19 mouse cellular contexts compared by ENCODE assay signal in genomic region chr9:102985111-102985510, GRCm38 (mm10). TPM values are rescaled to one million over a fixed set of nuclear protein-coding genes. Genes with fewer than 3 reads are reported as not detected.
DNase-seq lines count a peak whose midpoint lies in the region; ATAC-seq and TF ChIP-seq lines count a peak whose summit lies in the region.
"Had no signal": no experiment of that assay in that cellular context is flagged by ENCODE, and none has a peak within 500 bp of the region (broad histone marks: within the 10 kb centered on the region; RNA-seq: fewer than 3 reads in every experiment).

No protein-coding gene starts in this region.

- peak; percentile 74 for DNase-seq in kidney, adult 2 months
- DNase-seq in lung, embryonic 14.5 days = peak; percentile 15
- no peak for DNase-seq in lung, postnatal 4 days
- peak; percentile 28 to 45 for DNase-seq in kidney, postnatal 25 days
- DNase-seq in lung, postnatal 36 days = peak; percentile 82
- DNase-seq in gastrocnemius, postnatal 10 days = no peak
- no peak for DNase-seq in cerebellum, adult 2 months
- DNase-seq: cerebellum, postnatal 10 days; gastrocnemius, postnatal 36 days; midbrain, embryonic 14.5 days; right cerebral cortex, postnatal 14 days; thymus, postnatal 36 days had no signal

- H3K27ac ChIP-seq in kidney, adult 2 months (ENCODE audit: insufficient read depth, low read depth, low read length) = no peak overlapping the region
- H3K27ac ChIP-seq in kidney, embryonic 14.5 days (ENCODE audit: low read depth, low read length) = no peak overlapping the region
- no peak overlapping the region for H3K27ac ChIP-seq in lung, embryonic 14.5 days (ENCODE audit: low read depth)
- no peak overlapping the region for H3K27ac ChIP-seq in cerebellum, adult 2 months (ENCODE audit: insufficient read depth, low read length)
- H3K27ac ChIP-seq: embryonic facial prominence, embryonic 12.5 days; forebrain, embryonic 15.5 days; liver, embryonic 14.5 days had no signal

- no peak overlapping the region for H3K4me3 ChIP-seq in kidney, adult 2 months (ENCODE audit: insufficient read depth, low read depth, low read length)
- H3K4me3 ChIP-seq in kidney, embryonic 14.5 days (ENCODE audit: low read length) = no peak overlapping the region
- H3K4me3 ChIP-seq in lung, embryonic 14.5 days (ENCODE audit: low read depth, low read length) = no peak overlapping the region
- no peak overlapping the region for H3K4me3 ChIP-seq in cerebellum, adult 2 months (replicated peaks; ENCODE audit: insufficient read depth, low read depth, low read length)
- H3K4me3 ChIP-seq: embryonic facial prominence, embryonic 12.5 days; erythroblast, embryonic 14.5 days; forebrain, embryonic 15.5 days; myocyte had no signal

- no peaks in the 10 kb centered on the region for H3K9me3 ChIP-seq in kidney, embryonic 14.5 days (ENCODE audit: control insufficient read depth, low read length)
- H3K9me3 ChIP-seq in lung, embryonic 14.5 days (ENCODE audit: low read depth, low read length) = no peaks in the 10 kb centered on the region
- H3K9me3 ChIP-seq: embryonic facial prominence, embryonic 12.5 days; forebrain, embryonic 15.5 days had no signal

- TF ChIP-seq POLR2A in kidney, adult 2 months (IDR thresholded peaks at IDR 0.05; ENCODE audit: low read depth, low read length) = no peak
- TF ChIP-seq POLR2A in cerebellum, adult 2 months (IDR thresholded peaks at IDR 0.05; ENCODE audit: borderline replicate concordance, insufficient read depth, low read length) = no peak

- 82% methylated on average over 1 of the region's 1 CpGs for WGBS in kidney, adult 2 months
- WGBS in kidney, embryonic 14.5 days = 81% methylated on average over 1 of the region's 1 CpGs
- 61% methylated on average over 1 of the region's 1 CpGs for WGBS in lung, embryonic 14.5 days
- WGBS in cerebellum, adult 2 months = 87% methylated on average over 1 of the region's 1 CpGs

- peaks cover 7% of the 10 kb centered on the region; the same call in 1 of the 2 replicates for H3K4me1 ChIP-seq in kidney, adult 2 months (ENCODE audit: control insufficient read depth, insufficient read depth, low read length)
- H3K4me1 ChIP-seq in kidney, embryonic 14.5 days (ENCODE audit: control insufficient read depth, insufficient read depth, low read length) = no peaks in the 10 kb centered on the region
- no peaks in the 10 kb centered on the region for H3K4me1 ChIP-seq in lung, embryonic 14.5 days (ENCODE audit: insufficient read depth)
- no peaks in the 10 kb centered on the region for H3K4me1 ChIP-seq in cerebellum, adult 2 months (ENCODE audit: control insufficient read depth, insufficient read depth, low read length)
- H3K4me1 ChIP-seq: forebrain, embryonic 15.5 days had no signal

- H3K4me2 ChIP-seq in kidney, embryonic 14.5 days (replicated peaks; ENCODE audit: low read depth, low read length) = no peak overlapping the region
- H3K4me2 ChIP-seq in lung, embryonic 14.5 days = no peak overlapping the region
- H3K4me2 ChIP-seq: embryonic facial prominence, embryonic 12.5 days; forebrain, embryonic 15.5 days had no signal

- no peaks in the 10 kb centered on the region for H3K27me3 ChIP-seq in kidney, adult 2 months (replicated peaks; ENCODE audit: control insufficient read depth, insufficient read depth, low read length)
- H3K27me3 ChIP-seq in kidney, embryonic 14.5 days (ENCODE audit: control insufficient read depth, insufficient read depth, low read length) = no peaks in the 10 kb centered on the region
- H3K27me3 ChIP-seq in lung, embryonic 14.5 days (ENCODE audit: insufficient read depth, low read length) = no peaks in the 10 kb centered on the region
- no peaks in the 10 kb centered on the region for H3K27me3 ChIP-seq in cerebellum, adult 2 months (ENCODE audit: control insufficient read depth, insufficient read depth, low read length)
- H3K27me3 ChIP-seq: embryonic facial prominence, embryonic 12.5 days; forebrain, embryonic 15.5 days had no signal

- H3K9ac ChIP-seq in kidney, embryonic 14.5 days (ENCODE audit: low read depth, low read length) = no peak overlapping the region
- H3K9ac ChIP-seq in lung, embryonic 14.5 days = no peak overlapping the region
- H3K9ac ChIP-seq: embryonic facial prominence, embryonic 12.5 days; forebrain, embryonic 15.5 days; liver, embryonic 14.5 days had no signal

- no peak for TF ChIP-seq CTCF in kidney, adult 2 months (conservative IDR thresholded peaks at IDR 0.05; ENCODE audit: insufficient read depth, insufficient read length, low read depth, low read length)
- no peak for TF ChIP-seq CTCF in lung, embryonic 14.5 days (IDR thresholded peaks at IDR 0.05; ENCODE audit: low read depth)
- TF ChIP-seq CTCF in cerebellum, adult 2 months (IDR thresholded peaks at IDR 0.05; ENCODE audit: borderline replicate concordance, insufficient read depth, low read depth, low read length) = no peak

- H3K36me3 ChIP-seq in kidney, adult 2 months (ENCODE audit: control insufficient read depth, insufficient read depth, low read length) = no peaks in the 10 kb centered on the region
- H3K36me3 ChIP-seq in kidney, embryonic 14.5 days (ENCODE audit: control insufficient read depth, insufficient read depth, low read length) = no peaks in the 10 kb centered on the region
- H3K36me3 ChIP-seq in lung, embryonic 14.5 days (ENCODE audit: insufficient read depth) = no peaks in the 10 kb centered on the region
- H3K36me3 ChIP-seq: embryonic facial prominence, embryonic 12.5 days; forebrain, embryonic 15.5 days had no signal

- ATAC-seq in kidney, embryonic 14.5 days (ENCODE audit: low FRiP score, low TSS enrichment) = no peak
- 0 out of 2 replicates have a peak, but pooled peaks have one; percentile 17 for ATAC-seq in lung, embryonic 14.5 days (ENCODE audit: insufficient read depth)
- ATAC-seq: forebrain, embryonic 15.5 days had no signal

RNA-seq across cellular contexts. Expression of gene Slco2a1, which starts 3.4 kb away (rescaled TPM):
- 23.6 and 30.1 TPM in 2 replicates for polyA plus RNA-seq in kidney, adult 2 months (2012; rRNA removed)
- 1.1 and 4.0 TPM in 2 replicates for polyA plus RNA-seq in kidney, embryonic 14.5 days (2014; fragmentation: Nextera tagmentation; extraction: Ambion mirVana)
- 15.1 and 15.4 TPM in 2 replicates for polyA plus RNA-seq in lung, embryonic 14.5 days (2014; fragmentation: Nextera tagmentation; extraction: Ambion mirVana)
- 1 to 10 TPM in 1 of 2 experiments, under 1 TPM in 1; 0.92 to 1.8 TPM for total RNA-seq in gastrocnemius, postnatal 10 days (2021)
- 3.6 and 5.3 TPM in 2 replicates for polyA plus RNA-seq in cerebellum, adult 2 months (2012; rRNA removed)
- total RNA-seq: megakaryocyte, adult 5-6 weeks had no signal

Comparison
In these comparisons a context has a peak if more than half of its experiments do, and no peak if none do; other contexts are left out.
1. DNase-seq: peak in kidney, adult 2 months (single experiment), lung, embryonic 14.5 days (single experiment), kidney, postnatal 25 days (2 of 2) and lung, postnatal 36 days (single experiment); none in lung, postnatal 4 days (0 of 2), gastrocnemius, postnatal 10 days (single experiment) and cerebellum, adult 2 months (0 of 2).